Comparison of ENCODE assay signal across 8 mouse cellular contexts in the genomic region with DNA sequence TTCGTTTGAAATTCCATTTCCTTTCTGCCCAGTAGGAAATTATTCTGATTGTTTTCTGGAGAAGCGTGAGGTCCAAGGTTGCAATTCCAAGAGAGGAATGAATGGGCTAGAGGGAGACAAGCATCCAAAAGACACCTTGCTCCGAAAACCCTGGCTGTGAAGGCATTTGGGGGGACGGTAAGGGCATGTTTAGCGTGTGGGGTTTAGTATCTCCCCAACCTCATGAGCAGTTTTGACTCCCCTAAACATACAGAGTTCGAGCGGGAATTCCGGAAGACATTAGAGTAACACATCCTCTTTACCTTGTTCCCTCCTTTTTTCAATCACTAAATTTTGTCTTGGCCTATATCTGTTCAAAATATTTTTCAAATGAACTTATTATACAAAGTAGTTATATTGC. TPM values are rescaled to one million over a fixed set of nuclear protein-coding genes. Genes with fewer than 3 reads are reported as not detected.
DNase-seq lines count a peak whose midpoint lies in the region; ATAC-seq and TF ChIP-seq lines count a peak whose summit lies in the region.

No protein-coding gene starts in this region.

- H3K27ac ChIP-seq in spleen, adult 2 months (ENCODE audit: insufficient read depth, low read length), result peak overlapping the region; percentile 90
- H3K27ac ChIP-seq in limb, embryonic 12.5 days, result peak overlapping the region; percentile 97
- H3K27ac ChIP-seq in stomach, embryonic 15.5 days, result peak overlapping the region; percentile 98

- peak overlapping the region; percentile 87 for H3K4me2 ChIP-seq in limb, embryonic 12.5 days
- peak overlapping the region; percentile 87 for H3K4me2 ChIP-seq in stomach, embryonic 15.5 days

- H3K4me3 ChIP-seq in spleen, adult 2 months (ENCODE audit: extremely low read depth, insufficient read depth, insufficient read length), result peak overlapping the region; percentile 59
- peak overlapping the region; percentile 78 for H3K4me3 ChIP-seq in limb, embryonic 12.5 days (replicated peaks)
- H3K4me3 ChIP-seq in stomach, embryonic 15.5 days (replicated peaks), result peak overlapping the region; percentile 60

- peak overlapping the region; percentile 90; the same call in 1 of the 2 replicates for H3K9ac ChIP-seq in limb, embryonic 12.5 days (replicated peaks)
- H3K9ac ChIP-seq in stomach, embryonic 15.5 days, result peak overlapping the region; percentile 23; the same call in 1 of the 2 replicates

- no peak for TF ChIP-seq POLR2A in spleen, adult 2 months (IDR thresholded peaks at IDR 0.05; ENCODE audit: low read depth, low read length)

- peaks cover 22% of the 10 kb centered on the region for H3K4me1 ChIP-seq in spleen, adult 2 months (ENCODE audit: control insufficient read depth, insufficient read depth, insufficient read length)
- H3K4me1 ChIP-seq in limb, embryonic 12.5 days (replicated peaks), result peaks cover 49% of the 10 kb centered on the region
- H3K4me1 ChIP-seq in stomach, embryonic 15.5 days, result peaks cover 34% of the 10 kb centered on the region

- peaks cover 6% of the 10 kb centered on the region for H3K36me3 ChIP-seq in spleen, adult 2 months (ENCODE audit: control insufficient read depth, insufficient read depth, low read length)
- peaks cover 3% of the 10 kb centered on the region; the same call in 1 of the 2 replicates for H3K36me3 ChIP-seq in limb, embryonic 12.5 days
- no peaks in the 10 kb centered on the region for H3K36me3 ChIP-seq in stomach, embryonic 15.5 days

- DNase-seq in CD4-positive, CD25-positive, alpha-beta regulatory T cell, adult 2 months (ENCODE audit: low read depth, low spot score), result peak; percentile 7
- DNase-seq in spleen, adult 2 months (ENCODE audit: low read depth in 1 of 2, low spot score in 2 of 2), result no peak
- DNase-seq in spleen, postnatal 4 days (ENCODE audit: low spot score in 2 of 2), result no peak
- DNase-seq in thymus, postnatal 36 days, result no peak
- no peak for DNase-seq in ovary, postnatal 10 days (ENCODE audit: low spot score)

- H3K27me3 ChIP-seq in spleen, adult 2 months (ENCODE audit: control insufficient read depth, insufficient read depth, low read length), result peaks cover 1% of the 10 kb centered on the region; the same call in 1 of the 2 replicates
- peaks cover 10% of the 10 kb centered on the region; the same call in 1 of the 2 replicates for H3K27me3 ChIP-seq in limb, embryonic 12.5 days
- H3K27me3 ChIP-seq in stomach, embryonic 15.5 days (replicated peaks), result no peaks in the 10 kb centered on the region

- ATAC-seq in CD4-positive, CD25-positive, alpha-beta regulatory T cell, adult 4 months, result no peak
- ATAC-seq in limb, embryonic 12.5 days (ENCODE audit: insufficient number of reproducible peaks, insufficient read depth, low FRiP score, low TSS enrichment, low read depth), result no peak
- ATAC-seq in stomach, embryonic 15.5 days (ENCODE audit: insufficient read depth, low FRiP score, low read depth), result no peak

- no peaks in the 10 kb centered on the region for H3K9me3 ChIP-seq in limb, embryonic 12.5 days
- no peaks in the 10 kb centered on the region for H3K9me3 ChIP-seq in stomach, embryonic 15.5 days

- 7% methylated on average over 8 of the region's 8 CpGs for WGBS in spleen, adult 2 months
- under 1% methylated on average over 8 of the region's 8 CpGs for WGBS in limb, embryonic 12.5 days
- 1% methylated on average over 8 of the region's 8 CpGs for WGBS in stomach, embryonic 15.5 days

- no peak for TF ChIP-seq CTCF in spleen, adult 2 months (IDR thresholded peaks at IDR 0.05; ENCODE audit: extremely low read depth, insufficient read depth, insufficient read length, insufficient replicate concordance)

RNA-seq across cellular contexts. Expression of a gene that starts 0.4 kb away (rescaled TPM):
- polyA plus RNA-seq in CD4-positive, CD25-positive, alpha-beta regulatory T cell, adult 4 months (2017; shearing (Covaris generic)), result under 1 TPM in 1 of 2 experiments, not detected in 1; 0.22 TPM
- 94.1 and 116 TPM in 2 replicates for polyA plus RNA-seq in spleen, adult 2 months (2012; rRNA removed)
- polyA plus RNA-seq in limb, embryonic 12.5 days (2016; fragmentation: Nextera tagmentation; extraction: Ambion mirVana), result 74.9 and 76.9 TPM in 2 replicates
- 64.4 and 67.1 TPM in 2 replicates for polyA plus RNA-seq in stomach, embryonic 15.5 days (2015; fragmentation: Nextera tagmentation; extraction: Ambion mirVana)

Comparison
In these comparisons a context has a peak if more than half of its experiments do, and no peak if none do; other contexts are left out.
1. RNA of a gene that starts 0.4 kb away (polyA plus RNA-seq): 94.1 to 116 TPM in spleen, adult 2 months, 74.9 to 76.9 TPM in limb, embryonic 12.5 days and 64.4 to 67.1 TPM in stomach, embryonic 15.5 days; 0.22 TPM in CD4-positive, CD25-positive, alpha-beta regulatory T cell, adult 4 months; every median in the first group is over 10 times any median in the second.
2. Peak in every context shown above with its lines, with median percentiles within 50 percentile points of each other: H3K27ac ChIP-seq and H3K4me3 ChIP-seq.